Mouse (Mus musculus) MEL (cell line): ENCODE data around the gene Ccdc125. TPM values are rescaled to one million over a fixed set of nuclear protein-coding genes. Genes with fewer than 3 reads are reported as not detected.

ENCODE experiments used
- DNase-seq: peaks from one replicate; pipeline ENCODE4 v3.0.0; 2011; ENCODE audit warnings: low read depth, low spot score
- H3K27ac ChIP-seq: 2 replicates; pipeline ENCODE4 v1.5.1; 2012; ENCODE audit warnings: low read depth, mild to moderate bottlenecking, control low read depth, low read length, moderate library complexity; ENCODE audit not compliant: control insufficient read depth
- H3K27me3 ChIP-seq, 2 experiments: fragments of 150-350 bp in 1 of 2; sonication (generic) in 1 of 2; 2 replicates each; pipeline ENCODE4 v1.6.1; 2012; ENCODE audit warnings: low read length in 2 of 2, mild to moderate bottlenecking in 2 of 2, improper control_type of control experiment in 1 of 2, moderate library complexity in 1 of 2; ENCODE audit not compliant: insufficient read depth in 2 of 2, control insufficient read depth in 1 of 2
- H3K36me3 ChIP-seq, 2 experiments: 2 replicates each; pipeline ENCODE4 v1.6.1; 2012 to 2014; ENCODE audit warnings: low read length in 2 of 2, improper control_type of control experiment in 1 of 2, inconsistent platforms in 1 of 2, mild to moderate bottlenecking in 1 of 2; ENCODE audit not compliant: insufficient read depth in 2 of 2, control insufficient read depth in 1 of 2
- H3K4me1 ChIP-seq, 2 experiments: fragments of 150-350 bp in 1 of 2; sonication (generic) in 1 of 2; 2 replicates each; pipeline ENCODE4 v1.6.1; 2012; ENCODE audit warnings: low read length in 2 of 2, improper control_type of control experiment in 1 of 2, mild to moderate bottlenecking in 1 of 2; ENCODE audit not compliant: insufficient read depth in 2 of 2, control insufficient read depth in 1 of 2
- H3K4me3 ChIP-seq, 2 experiments: fragments of 150-350 bp in 1 of 2; sonication (generic) in 1 of 2; 2 replicates each; pipeline ENCODE4 v1.5.1; 2012; ENCODE audit warnings: low read depth in 2 of 2, low read length in 2 of 2, mild to moderate bottlenecking in 2 of 2, moderate library complexity in 2 of 2, control low read depth in 1 of 2, improper control_type of control experiment in 1 of 2; ENCODE audit not compliant: control insufficient read depth in 1 of 2, insufficient read depth in 1 of 2
- H3K79me2 ChIP-seq: 2 replicates; pipeline ENCODE4 v1.6.1; 2012; ENCODE audit warnings: mild to moderate bottlenecking, low read length, moderate library complexity; ENCODE audit not compliant: control insufficient read depth, poor library complexity, insufficient read depth
- H3K9ac ChIP-seq: 2 replicates; pipeline ENCODE4 v1.6.1; 2012; ENCODE audit warnings: low read depth, mild to moderate bottlenecking, control low read depth, low read length, moderate library complexity; ENCODE audit not compliant: control insufficient read depth, poor library complexity, severe bottlenecking
- H3K9me3 ChIP-seq: fragments of 150-350 bp; sonication (generic); replicated peaks from 2 replicates; pipeline ENCODE4 v1.6.1; 2012; ENCODE audit warnings: mild to moderate bottlenecking, low read length, improper control_type of control experiment, moderate library complexity; ENCODE audit not compliant: insufficient read depth
- CHD2 ChIP-seq: IDR thresholded peaks from 2 replicates; pipeline ENCODE4 v1.6.1; 2011; ENCODE audit warnings: low read length, improper control_type of control experiment
- E2F4 ChIP-seq: IDR thresholded peaks from 2 replicates; pipeline ENCODE4 v1.6.1; 2011; ENCODE audit warnings: low read depth, low read length, improper control_type of control experiment, borderline replicate concordance
- ELF1 ChIP-seq: IDR thresholded peaks from 2 replicates; pipeline ENCODE4 v1.6.1; 2014; ENCODE audit warnings: low read depth, mild to moderate bottlenecking, inconsistent platforms, low read length, improper control_type of control experiment, moderate library complexity
- EP300 ChIP-seq, 2 experiments: IDR thresholded peaks; 2 replicates each; pipeline ENCODE4 v1.6.1; 2011; ENCODE audit warnings: improper control_type of control experiment in 2 of 2, low read length in 2 of 2, low read depth in 1 of 2, mild to moderate bottlenecking in 1 of 2
- ETS1 ChIP-seq: IDR thresholded peaks from 2 replicates; pipeline ENCODE4 v1.6.1; 2012; ENCODE audit warnings: low read depth, mild to moderate bottlenecking, inconsistent platforms, low read length, improper control_type of control experiment, moderate library complexity
- GATA1 ChIP-seq: IDR thresholded peaks from 2 replicates; pipeline ENCODE4 v1.6.1; 2011; ENCODE audit warnings: low read depth, low read length, improper control_type of control experiment
- MAX ChIP-seq: IDR thresholded peaks from 2 replicates; pipeline ENCODE4 v1.6.1; 2011; ENCODE audit warnings: low read length, improper control_type of control experiment
- MAZ ChIP-seq: IDR thresholded peaks from 2 replicates; pipeline ENCODE4 v1.6.1; 2012; ENCODE audit warnings: low read depth, mild to moderate bottlenecking, inconsistent platforms, low read length, improper control_type of control experiment
- MEF2A ChIP-seq: IDR thresholded peaks from 2 replicates; pipeline ENCODE4 v1.6.1; 2014; ENCODE audit warnings: low read depth, mild to moderate bottlenecking, inconsistent platforms, low read length, improper control_type of control experiment; ENCODE audit not compliant: poor library complexity, insufficient replicate concordance, severe bottlenecking; ENCODE audit errors: extremely low read depth
- MXI1 ChIP-seq: IDR thresholded peaks from 2 replicates; pipeline ENCODE4 v1.6.1; 2011; ENCODE audit warnings: mild to moderate bottlenecking, low read depth, low read length, improper control_type of control experiment
- MYB ChIP-seq: IDR thresholded peaks from 2 replicates; pipeline ENCODE4 v1.6.1; 2011; ENCODE audit warnings: mild to moderate bottlenecking, low read depth, low read length, improper control_type of control experiment
- MYC ChIP-seq: IDR thresholded peaks from 2 replicates; pipeline ENCODE4 v1.6.1; 2011; ENCODE audit warnings: low read depth, mild to moderate bottlenecking, low read length, improper control_type of control experiment, moderate library complexity
- POLR2AphosphoS2 ChIP-seq: IDR thresholded peaks from 2 replicates; pipeline ENCODE4 v1.6.1; 2011; ENCODE audit warnings: low read length, improper control_type of control experiment
- POLR2AphosphoS5 ChIP-seq: IDR thresholded peaks from 2 replicates; pipeline ENCODE4 v1.6.1; 2012; ENCODE audit warnings: low read depth, borderline replicate concordance, mild to moderate bottlenecking, inconsistent platforms, low read length, moderate library complexity, mixed read lengths
- RCOR1 ChIP-seq: IDR thresholded peaks from 2 replicates; pipeline ENCODE4 v1.6.1; 2012; ENCODE audit warnings: low read depth, mild to moderate bottlenecking, inconsistent platforms, low read length, improper control_type of control experiment
- TAL1 ChIP-seq: IDR thresholded peaks from 2 replicates; pipeline ENCODE4 v1.6.1; 2012; ENCODE audit warnings: mild to moderate bottlenecking, inconsistent platforms, low read length, moderate library complexity, mixed read lengths
- TBP ChIP-seq: IDR thresholded peaks from 2 replicates; pipeline ENCODE4 v1.8.0; 2011; ENCODE audit warnings: low read depth, low read length, improper control_type of control experiment
- TCF12 ChIP-seq: IDR thresholded peaks from 2 replicates; pipeline ENCODE4 v1.6.1; 2014; ENCODE audit warnings: low read depth, mild to moderate bottlenecking, inconsistent platforms, low read length, improper control_type of control experiment, moderate library complexity
- UBTF ChIP-seq: IDR thresholded peaks from 2 replicates; pipeline ENCODE4 v1.6.1; 2012; ENCODE audit warnings: low read depth, mild to moderate bottlenecking, inconsistent platforms, low read length, improper control_type of control experiment, moderate library complexity, borderline replicate concordance; ENCODE audit not compliant: insufficient read depth
- USF2 ChIP-seq, 2 experiments: IDR thresholded peaks; 2 replicates each; pipeline ENCODE4 v1.6.1; 2011 to 2012; ENCODE audit warnings: improper control_type of control experiment in 2 of 2, low read length in 2 of 2, borderline replicate concordance in 1 of 2, inconsistent platforms in 1 of 2, low read depth in 1 of 2, mild to moderate bottlenecking in 1 of 2; ENCODE audit not compliant: insufficient read depth in 1 of 2
- ZKSCAN1 ChIP-seq: IDR thresholded peaks from 2 replicates; pipeline ENCODE4 v1.6.1; 2012; ENCODE audit warnings: low read depth, mild to moderate bottlenecking, inconsistent platforms, low read length, improper control_type of control experiment, moderate library complexity
- ZMIZ1 ChIP-seq: IDR thresholded peaks from 2 replicates; pipeline ENCODE4 v1.6.1; 2012; ENCODE audit warnings: low read depth, mild to moderate bottlenecking, inconsistent platforms, low read length, improper control_type of control experiment, moderate library complexity
- ZNF384 ChIP-seq: IDR thresholded peaks from 2 replicates; pipeline ENCODE4 v1.6.1; 2012; ENCODE audit warnings: low read depth, mild to moderate bottlenecking, inconsistent platforms, low read length, improper control_type of control experiment
- polyA plus RNA-seq, 2 experiments: library from polyadenylated mRNA; stranded (reverse) in 1 of 2; unstranded in 1 of 2; fragments of >175 nt in 1 of 2; fragments of >200 nt in 1 of 2; gene quantifications; 2 replicates each; pipeline versions ENCODE4 v1.2.1 to v1.2.4; 2012; ENCODE audit warnings: low replicate concordance in 2 of 2, low read depth in 1 of 2; ENCODE audit not compliant: insufficient read length in 2 of 2, insufficient read depth in 1 of 2, missing spikeins in 1 of 2
- total RNA-seq: library from RNA; depleted of rRNA; stranded (reverse); fragments of 300-350 nt; gene quantifications from 2 replicates; pipeline ENCODE4 v1.2.3, GENCODE M21; 2012

The Ccdc125 gene
- total and polyA plus RNA-seq, 3 experiments = 0.29 TPM; not detected in 2

DNA sequence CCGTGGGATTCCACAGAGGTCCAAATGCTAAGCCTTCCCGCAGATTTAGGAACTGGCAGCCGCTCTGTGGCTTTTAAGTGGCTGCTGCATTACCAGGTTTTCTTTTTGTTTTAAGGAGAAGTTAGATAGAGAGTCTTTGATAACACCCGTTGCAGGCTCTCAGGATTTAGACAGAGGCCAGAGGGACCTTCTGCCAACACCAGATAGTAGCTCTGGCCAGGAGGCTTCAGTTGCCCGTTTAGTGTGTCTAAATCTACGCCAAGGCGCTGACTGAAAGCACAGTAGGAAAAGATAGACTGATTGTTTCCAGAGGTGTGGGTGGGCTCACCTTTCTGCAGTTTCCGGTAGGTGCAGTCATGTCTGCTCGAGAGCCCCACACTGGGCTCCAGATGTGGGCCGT is 55.7 kb downstream of the Ccdc125 start:
- H3K9ac ChIP-seq = peak overlapping the region; percentile 21; the same call in 1 of the 2 replicates
- H3K9me3 ChIP-seq = no peaks in the 10 kb centered on the region
- peaks cover 44% of the 10 kb centered on the region for H3K79me2 ChIP-seq
- TF ChIP-seq ETS1 (0 out of 2 replicates have a peak, but pooled peaks have one; percentile 30), MAX (no peak), RCOR1 (peak; percentile 91), EP300 (IDR thresholded peaks at IDR 0.05; ENCODE audit: low read depth in 1 of 2, low read length in 2 of 2) (peak; percentile 77 to 87), MYB (peak; percentile 48; the same call in 1 of the 2 replicates), ZMIZ1 (no peak), GATA1 (peak; percentile 90), MYC (no peak), ELF1 (no peak), TCF12 (peak; percentile 90), TAL1 (peak; percentile 93), UBTF (no peak), TBP (peak; percentile 69), ZKSCAN1 (no peak)
- H3K36me3 ChIP-seq = peaks cover 8 to 44% of the 10 kb centered on the region in 2 experiments
- peaks cover 12 to 20% of the 10 kb centered on the region in 2 experiments for H3K4me1 ChIP-seq
- DNase-seq = peak; percentile 84
- no peaks in the 10 kb centered on the region for H3K27me3 ChIP-seq
- H3K4me3 ChIP-seq = peak overlapping the region in 1 of 2 experiments; percentile 5; a peak in 1 of 4 replicates
- peak overlapping the region; percentile 71 for H3K27ac ChIP-seq

DNA sequence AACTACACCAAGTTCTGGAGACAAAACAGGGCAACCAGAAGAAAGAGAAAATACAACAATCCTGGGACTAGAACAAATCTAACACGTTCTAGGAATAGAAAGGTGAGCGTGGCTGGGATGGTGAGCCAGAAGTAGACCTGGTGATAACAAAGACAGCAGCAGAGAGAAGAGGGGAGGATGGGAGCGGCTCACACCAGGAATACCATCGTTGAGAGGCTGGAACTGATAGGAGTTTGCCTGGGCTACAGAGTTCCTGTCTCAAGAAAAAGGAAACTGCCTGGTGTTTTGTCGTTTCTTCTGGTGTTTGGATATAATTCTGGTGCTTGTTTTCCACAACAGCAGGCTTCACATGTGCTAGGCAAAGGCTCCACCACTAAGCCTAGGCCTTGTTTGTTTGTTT is 58.6 kb downstream of the Ccdc125 start:
- Histone ChIP-seq H3K4me3 (no peak overlapping the region), H3K27me3 (no peaks in the 10 kb centered on the region), H3K9me3 (no peaks in the 10 kb centered on the region), H3K36me3 (peaks cover 2 to 46% of the 10 kb centered on the region in 2 experiments), H3K4me1 (peaks cover 12 to 20% of the 10 kb centered on the region in 2 experiments), H3K9ac (no peak overlapping the region), H3K27ac (no peak overlapping the region), H3K79me2 (peaks cover 46% of the 10 kb centered on the region)
- no peak for DNase-seq
- TF ChIP-seq ETS1 = no peak
- no peak for TF ChIP-seq MEF2A
- TF ChIP-seq UBTF = no peak
- no peak for TF ChIP-seq ELF1
- TF ChIP-seq MAX = no peak
- TF ChIP-seq POLR2AphosphoS2 = no peak
- TF ChIP-seq USF2 (IDR thresholded peaks at IDR 0.05; ENCODE audit: borderline replicate concordance in 1 of 2, insufficient read depth in 1 of 2, low read depth in 1 of 2, low read length in 2 of 2) = no peak
- no peak for TF ChIP-seq MAZ
- no peak for TF ChIP-seq ZNF384
- TF ChIP-seq E2F4 = no peak
- TF ChIP-seq MYB = no peak
- TF ChIP-seq MYC = no peak
- no peak for TF ChIP-seq POLR2AphosphoS5
- TF ChIP-seq MXI1 = no peak
- TF ChIP-seq ZKSCAN1 = no peak
- TF ChIP-seq ZMIZ1 = no peak
- TF ChIP-seq CHD2 = no peak
